Mouse (Mus musculus) lung, adult 2 months (tissue): ENCODE results near the gene Aox2.

ENCODE experiments used
- CTCF ChIP-seq: fragments of 200-500 bp; IDR thresholded peaks from 2 replicates; pipeline ENCODE4 v1.5.1; 2011; ENCODE audit warnings: mild to moderate bottlenecking, low read length, control low read depth; ENCODE audit not compliant: insufficient read depth
- POLR2A ChIP-seq: fragments of 200-500 bp; IDR thresholded peaks from 2 replicates; pipeline ENCODE4 v1.6.1; 2011; ENCODE audit warnings: low read depth, mild to moderate bottlenecking, control low read depth, low read length, borderline replicate concordance; ENCODE audit errors: extremely low read depth

GRCm38 (mm10) chr1:58302015-58302414 lies 23.9 kb downstream of the Aox2 start:
- no peak for TF ChIP-seq POLR2A
- TF ChIP-seq CTCF: no peak
